Mouse (Mus musculus): Measurements from ENCODE around the gene Adam12. TPM values are rescaled to one million over a fixed set of nuclear protein-coding genes. Genes with fewer than 3 reads are reported as not detected.

The Adam12 gene
- total RNA-seq, 1 experiment = 3.9 TPM

DNA sequence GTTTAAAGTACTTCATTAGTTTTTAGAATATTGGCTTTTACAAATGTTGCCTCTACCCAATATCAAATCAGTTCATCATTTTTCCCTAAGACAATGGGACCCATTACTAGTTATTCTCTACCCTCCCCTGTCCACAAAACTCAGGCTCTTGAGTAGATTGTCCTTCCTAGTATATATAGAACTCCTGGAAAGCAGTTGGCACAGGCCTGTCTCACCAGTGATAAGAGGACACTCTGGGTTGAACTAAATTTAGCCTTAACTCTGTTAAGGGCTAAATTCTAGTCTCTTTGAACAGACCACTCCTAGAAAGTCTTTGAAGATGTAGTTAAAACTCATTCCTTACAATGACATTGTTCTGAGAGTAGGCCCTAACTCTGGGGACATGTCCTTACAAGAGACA, 241.0 kb downstream of the Adam12 start:
- Histone ChIP-seq H3K9ac (ENCODE audit: insufficient read depth, low read depth, low read length, poor library complexity, severe bottlenecking) (no peak overlapping the region), H3K9me3 (ENCODE audit: control insufficient read depth, insufficient read depth, low read depth, low read length) (no peaks in the 10 kb centered on the region), H3K36me3 (ENCODE audit: control insufficient read depth, insufficient read depth, low read length, poor library complexity, severe bottlenecking) (no peaks in the 10 kb centered on the region), H3K27ac (ENCODE audit: insufficient read depth, low read depth, low read length, poor library complexity, severe bottlenecking) (no peak overlapping the region), H3K4me3 (ENCODE audit: insufficient read depth in 1 of 2, low read depth in 1 of 2, low read length in 2 of 2, poor library complexity in 1 of 2, severe bottlenecking in 1 of 2) (no peak overlapping the region), H3K4me1 (ENCODE audit: control insufficient read depth in 2 of 2, insufficient read depth in 2 of 2, low read length in 2 of 2, poor library complexity in 1 of 2) (no peaks in the 10 kb centered on the region)
- TF ChIP-seq CHD2 (IDR thresholded peaks at IDR 0.05; ENCODE audit: low read depth, low read length) (no peak), HCFC1 (IDR thresholded peaks at IDR 0.05; ENCODE audit: borderline replicate concordance, insufficient read depth, low read length) (no peak)
- in situ Hi-C loops (cut with MboI; ENCODE audit: low sequenced_read_pairs in 2 of 2, unreplicated experiment in 2 of 2) = no loop called here
- no peak for DNase-seq (ENCODE audit: low read depth, low spot score)

DNA sequence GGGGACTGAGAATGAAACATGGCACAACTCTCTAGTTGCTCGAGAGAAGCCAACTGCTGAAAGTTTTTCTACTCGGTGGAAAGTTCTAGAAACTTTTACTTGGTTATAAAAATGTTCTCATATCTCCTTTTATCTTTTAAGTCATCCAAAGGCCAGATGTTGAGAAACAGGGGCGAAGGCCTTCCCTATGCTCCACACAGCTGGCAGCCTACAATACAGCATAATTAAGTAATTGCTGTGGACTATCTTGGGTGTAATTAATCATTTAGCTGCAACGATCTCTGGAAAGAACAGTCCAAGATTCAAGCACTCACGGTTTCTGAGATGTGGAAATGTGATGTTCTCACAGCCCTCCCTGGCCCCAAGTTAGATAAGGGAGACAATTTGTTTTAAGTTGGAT, 243.6 kb downstream of the Adam12 start:
- no peaks in the 10 kb centered on the region for H3K9me3 ChIP-seq (ENCODE audit: control insufficient read depth, insufficient read depth, low read depth, low read length)
- TF ChIP-seq HCFC1 (IDR thresholded peaks at IDR 0.05; ENCODE audit: borderline replicate concordance, insufficient read depth, low read length) (no peak), MAFK (IDR thresholded peaks at IDR 0.05; ENCODE audit: insufficient read depth, low read depth, low read length) (no peak)
- no peak overlapping the region for H3K4me3 ChIP-seq (ENCODE audit: insufficient read depth in 1 of 2, low read depth in 1 of 2, low read length in 2 of 2, poor library complexity in 1 of 2, severe bottlenecking in 1 of 2)
- no peaks in the 10 kb centered on the region for H3K36me3 ChIP-seq (ENCODE audit: control insufficient read depth, insufficient read depth, low read length, poor library complexity, severe bottlenecking)
- no peak overlapping the region for H3K27ac ChIP-seq (ENCODE audit: insufficient read depth, low read depth, low read length, poor library complexity, severe bottlenecking)
- DNase-seq (ENCODE audit: low read depth, low spot score) = no peak
- no peak overlapping the region for H3K9ac ChIP-seq (ENCODE audit: insufficient read depth, low read depth, low read length, poor library complexity, severe bottlenecking)
- in situ Hi-C loops (cut with MboI; ENCODE audit: low sequenced_read_pairs in 2 of 2, unreplicated experiment in 2 of 2) = no loop called here
- H3K4me1 ChIP-seq (ENCODE audit: control insufficient read depth in 2 of 2, insufficient read depth in 2 of 2, low read length in 2 of 2, poor library complexity in 1 of 2) = no peaks in the 10 kb centered on the region

DNA sequence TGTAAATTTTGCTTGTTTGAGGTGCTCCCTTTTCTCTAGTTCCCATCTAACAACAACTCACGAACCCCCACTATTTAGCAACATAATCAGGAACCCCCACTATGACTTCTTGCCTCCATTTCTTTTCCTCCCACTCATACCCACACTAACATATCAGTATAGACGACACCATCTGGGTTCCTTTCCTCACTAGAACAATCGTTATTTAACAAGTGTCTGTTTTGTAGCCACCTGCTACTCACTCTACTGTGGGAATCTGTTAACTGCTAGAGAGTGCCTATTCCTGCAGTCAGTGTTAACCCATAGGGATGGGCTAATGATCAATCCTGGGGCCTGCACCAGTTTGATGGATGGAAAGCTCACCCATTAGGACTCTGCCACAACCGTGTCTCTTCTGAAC, 245.7 kb downstream of the Adam12 start:
- no peak for DNase-seq (ENCODE audit: low read depth, low spot score)
- no peak overlapping the region for H3K9ac ChIP-seq (ENCODE audit: insufficient read depth, low read depth, low read length, poor library complexity, severe bottlenecking)
- no peak overlapping the region for H3K4me3 ChIP-seq (ENCODE audit: insufficient read depth in 1 of 2, low read depth in 1 of 2, low read length in 2 of 2, poor library complexity in 1 of 2, severe bottlenecking in 1 of 2)
- TF ChIP-seq MAFK (IDR thresholded peaks at IDR 0.05; ENCODE audit: insufficient read depth, low read depth, low read length) = no peak
- TF ChIP-seq HCFC1 (IDR thresholded peaks at IDR 0.05; ENCODE audit: borderline replicate concordance, insufficient read depth, low read length) = no peak
- TF ChIP-seq CHD2 (IDR thresholded peaks at IDR 0.05; ENCODE audit: low read depth, low read length) = no peak
- TF ChIP-seq ZNF384 (IDR thresholded peaks at IDR 0.05; ENCODE audit: low read depth, low read length) = no peak
- TF ChIP-seq ZC3H11A (IDR thresholded peaks at IDR 0.05; ENCODE audit: borderline replicate concordance, low read depth, low read length) = no peak
- in situ Hi-C loops (cut with MboI; ENCODE audit: low sequenced_read_pairs in 2 of 2, unreplicated experiment in 2 of 2) = no loop called here
- H3K4me1 ChIP-seq (ENCODE audit: control insufficient read depth in 2 of 2, insufficient read depth in 2 of 2, low read length in 2 of 2, poor library complexity in 1 of 2) = no peaks in the 10 kb centered on the region
- H3K36me3 ChIP-seq (ENCODE audit: control insufficient read depth, insufficient read depth, low read length, poor library complexity, severe bottlenecking) = no peaks in the 10 kb centered on the region
- no peak overlapping the region for H3K27ac ChIP-seq (ENCODE audit: insufficient read depth, low read depth, low read length, poor library complexity, severe bottlenecking)
- no peaks in the 10 kb centered on the region for H3K9me3 ChIP-seq (ENCODE audit: control insufficient read depth, insufficient read depth, low read depth, low read length)

DNA sequence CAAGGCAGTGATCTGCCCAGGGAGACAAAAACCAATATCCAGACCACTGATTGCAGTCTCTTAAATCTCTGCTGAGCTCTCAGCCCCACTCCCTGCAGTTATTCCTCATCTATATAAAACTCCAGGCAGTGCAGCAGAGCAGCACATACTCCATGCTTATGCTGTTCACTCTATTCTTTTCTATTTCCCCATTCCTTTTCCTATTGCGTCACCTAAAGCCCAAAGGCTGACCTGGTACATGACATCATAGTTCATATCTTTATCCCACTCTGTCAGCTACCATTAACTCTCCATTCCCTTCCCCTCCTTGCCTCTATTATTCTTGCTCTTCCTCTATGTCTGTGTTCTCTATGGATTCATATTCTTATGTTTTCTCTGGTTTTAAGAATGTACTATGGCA, 246.3 kb downstream of the Adam12 start:
- in situ Hi-C loops (cut with MboI; ENCODE audit: low sequenced_read_pairs in 2 of 2, unreplicated experiment in 2 of 2) = no loop called here
- no peak for DNase-seq (ENCODE audit: low read depth, low spot score)

DNA sequence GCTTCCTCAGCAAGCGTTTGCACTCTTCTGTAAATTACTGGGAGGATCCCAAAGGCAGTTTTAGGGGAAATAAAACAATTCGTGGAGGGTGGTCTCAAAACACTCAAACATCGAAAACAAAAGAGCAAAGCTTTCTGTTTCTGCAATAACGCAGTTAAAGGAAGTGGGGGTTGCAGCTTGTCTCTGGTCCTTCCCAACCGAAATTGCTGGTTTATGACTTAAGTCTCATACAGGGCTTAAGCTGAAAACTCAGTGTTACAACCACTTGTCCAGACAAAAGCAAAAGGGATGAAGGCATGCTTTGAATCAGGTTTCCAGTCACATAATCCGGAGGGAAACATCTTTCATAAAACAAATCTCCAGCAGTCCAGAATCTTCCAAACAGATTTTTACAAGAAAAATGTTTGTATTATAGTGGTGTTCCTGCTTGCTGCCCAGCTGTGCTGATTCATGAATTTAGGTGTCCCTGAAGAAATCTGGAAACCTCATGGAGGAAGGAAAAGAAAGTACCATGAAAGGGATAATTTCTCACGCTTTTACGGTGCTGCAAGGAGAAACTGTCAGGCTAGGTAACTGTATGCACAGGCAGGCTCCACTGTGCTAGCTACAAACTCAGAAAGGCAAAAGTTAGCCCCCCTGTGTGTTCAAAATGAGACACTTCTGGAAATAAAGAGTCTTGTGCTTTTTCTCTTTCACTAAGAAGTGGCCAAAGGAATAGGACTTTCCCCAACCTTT, 255.4 kb downstream of the Adam12 start:
- no peak overlapping the region for H3K4me3 ChIP-seq (ENCODE audit: insufficient read depth in 1 of 2, low read depth in 1 of 2, low read length in 2 of 2, poor library complexity in 1 of 2, severe bottlenecking in 1 of 2)
- in situ Hi-C loops (cut with MboI; ENCODE audit: low sequenced_read_pairs in 2 of 2, unreplicated experiment in 2 of 2) = no loop called here
- no peak overlapping the region for H3K9ac ChIP-seq (ENCODE audit: insufficient read depth, low read depth, low read length, poor library complexity, severe bottlenecking)
- DNase-seq (ENCODE audit: low read depth, low spot score) = no peak
- H3K27ac ChIP-seq (ENCODE audit: insufficient read depth, low read depth, low read length, poor library complexity, severe bottlenecking) = no peak overlapping the region
- no peaks in the 10 kb centered on the region for H3K4me1 ChIP-seq (ENCODE audit: control insufficient read depth in 2 of 2, insufficient read depth in 2 of 2, low read length in 2 of 2, poor library complexity in 1 of 2)
- no peak for TF ChIP-seq ZC3H11A (IDR thresholded peaks at IDR 0.05; ENCODE audit: borderline replicate concordance, low read depth, low read length)
- TF ChIP-seq CHD2 (IDR thresholded peaks at IDR 0.05; ENCODE audit: low read depth, low read length) = no peak
- TF ChIP-seq HCFC1 (IDR thresholded peaks at IDR 0.05; ENCODE audit: borderline replicate concordance, insufficient read depth, low read length) = no peak
- TF ChIP-seq MAFK (IDR thresholded peaks at IDR 0.05; ENCODE audit: insufficient read depth, low read depth, low read length) = no peak
- TF ChIP-seq ZNF384 (IDR thresholded peaks at IDR 0.05; ENCODE audit: low read depth, low read length) = no peak
- H3K36me3 ChIP-seq (ENCODE audit: control insufficient read depth, insufficient read depth, low read length, poor library complexity, severe bottlenecking) = no peaks in the 10 kb centered on the region
- no peaks in the 10 kb centered on the region for H3K9me3 ChIP-seq (ENCODE audit: control insufficient read depth, insufficient read depth, low read depth, low read length)

More for the DNA sequence above, 246.3 kb downstream of the Adam12 start:
- no peak for TF ChIP-seq HCFC1 (IDR thresholded peaks at IDR 0.05; ENCODE audit: borderline replicate concordance, insufficient read depth, low read length)
- TF ChIP-seq ZC3H11A (IDR thresholded peaks at IDR 0.05; ENCODE audit: borderline replicate concordance, low read depth, low read length) = no peak
- TF ChIP-seq CHD2 (IDR thresholded peaks at IDR 0.05; ENCODE audit: low read depth, low read length) = no peak
- no peak for TF ChIP-seq MAFK (IDR thresholded peaks at IDR 0.05; ENCODE audit: insufficient read depth, low read depth, low read length)
- TF ChIP-seq ZNF384 (IDR thresholded peaks at IDR 0.05; ENCODE audit: low read depth, low read length) = no peak
- H3K4me1 ChIP-seq (ENCODE audit: control insufficient read depth in 2 of 2, insufficient read depth in 2 of 2, low read length in 2 of 2, poor library complexity in 1 of 2) = no peaks in the 10 kb centered on the region
- no peaks in the 10 kb centered on the region for H3K9me3 ChIP-seq (ENCODE audit: control insufficient read depth, insufficient read depth, low read depth, low read length)
- H3K9ac ChIP-seq (ENCODE audit: insufficient read depth, low read depth, low read length, poor library complexity, severe bottlenecking) = no peak overlapping the region
- H3K36me3 ChIP-seq (ENCODE audit: control insufficient read depth, insufficient read depth, low read length, poor library complexity, severe bottlenecking) = no peaks in the 10 kb centered on the region
- no peak overlapping the region for H3K27ac ChIP-seq (ENCODE audit: insufficient read depth, low read depth, low read length, poor library complexity, severe bottlenecking)
- no peak overlapping the region for H3K4me3 ChIP-seq (ENCODE audit: insufficient read depth in 1 of 2, low read depth in 1 of 2, low read length in 2 of 2, poor library complexity in 1 of 2, severe bottlenecking in 1 of 2)

Measured in ES-E14 (cell line).